Mouse (Mus musculus) hindbrain, embryonic 14.5 days (tissue): Measurements from ENCODE around the gene Ppt2. TPM values are rescaled to one million over a fixed set of nuclear protein-coding genes. Genes with fewer than 3 reads are reported as not detected.

Source experiments
- ATAC-seq: fragments of 200-750 bp; cut with Nextera tagmentation; 2 replicates; pipeline ENCODE4 v1.8.0; 2017; ENCODE audit warnings: moderate number of reproducible peaks, mild to moderate bottlenecking, moderate TSS enrichment, moderate library complexity; ENCODE audit not compliant: low FRiP score
- DNase-seq: peaks from one replicate; pipeline ENCODE4 v3.0.0-alpha.2; 2015; ENCODE audit warnings: low spot score
- H3K27ac ChIP-seq: fragments of 300-500 bp; sonication (generic); 2 replicates; pipeline ENCODE4 v1.5.1; 2014; ENCODE audit warnings: mild to moderate bottlenecking, moderate library complexity
- H3K27me3 ChIP-seq: fragments of 300-500 bp; sonication (generic); 2 replicates; pipeline ENCODE4 v1.6.1; 2014; ENCODE audit warnings: mild to moderate bottlenecking, low read length, mixed read lengths; ENCODE audit not compliant: control insufficient read depth, insufficient read depth
- H3K36me3 ChIP-seq: fragments of 300-500 bp; sonication (generic); replicated peaks from 2 replicates; pipeline ENCODE4 v1.6.1; 2014; ENCODE audit not compliant: control insufficient read depth, insufficient read depth
- H3K4me1 ChIP-seq: fragments of 300-500 bp; sonication (generic); replicated peaks from 2 replicates; pipeline ENCODE4 v1.6.1; 2014; ENCODE audit warnings: antibody characterized with exemption, low read length, mixed read lengths; ENCODE audit not compliant: control insufficient read depth, insufficient read depth
- H3K4me2 ChIP-seq: fragments of 300-500 bp; sonication (generic); replicated peaks from 2 replicates; pipeline ENCODE4 v1.6.1; 2014; ENCODE audit warnings: mild to moderate bottlenecking, moderate library complexity
- H3K4me3 ChIP-seq: fragments of 300-500 bp; sonication (generic); replicated peaks from 2 replicates; pipeline ENCODE4 v1.5.1; 2014; ENCODE audit warnings: mild to moderate bottlenecking, low read length
- H3K9ac ChIP-seq: fragments of 300-500 bp; sonication (generic); 2 replicates; pipeline ENCODE4 v1.6.1; 2014
- H3K9me3 ChIP-seq: fragments of 300-500 bp; sonication (generic); 2 replicates; pipeline ENCODE4 v1.6.1; 2016; ENCODE audit warnings: low read length; ENCODE audit not compliant: control insufficient read depth
- whole genome bisulfite sequencing: fragments of 180-500 bp; shearing (Covaris S2); extraction: QIAGEN DNeasy Blood & Tissue Kit; methylation state at CpG from one replicate; pipeline ENCODE4 v1.1.7; 2014; 5-methylcytosine and 5-hydroxymethylcytosine counted together
- polyA plus RNA-seq: library from polyadenylated mRNA; unstranded; fragments of >200 nt; fragmentation: Nextera tagmentation; extraction: Ambion mirVana; gene quantifications from 2 replicates; pipeline ENCODE4 v1.2.1, GENCODE M21; 2014

Gene Ppt2
- polyA plus RNA-seq, 1 experiment from 2014 or later, result 25.4 TPM

DNA sequence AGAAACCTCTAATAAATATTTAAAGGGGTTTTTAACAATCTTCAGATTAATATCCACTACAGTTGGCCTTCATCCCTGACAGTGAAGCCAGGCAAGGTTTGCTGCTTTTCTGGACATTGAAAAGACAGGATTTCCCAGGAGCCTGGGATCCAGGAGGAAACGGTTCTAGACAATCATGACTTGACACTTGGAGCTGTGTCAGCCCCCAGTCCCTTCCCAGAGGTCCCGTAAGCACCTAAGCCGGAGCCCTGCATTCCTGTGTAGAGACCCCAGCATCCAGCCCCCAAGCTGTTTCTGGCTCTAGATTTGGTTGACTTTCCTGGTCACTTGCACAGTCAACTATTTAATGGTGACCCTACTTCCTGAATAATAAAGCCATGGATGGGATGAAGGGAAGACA is 30.3 kb upstream of the Ppt2 start:
- 90% methylated on average over 3 of the region's 3 CpGs for whole genome bisulfite sequencing
- peaks cover 3% of the 10 kb centered on the region; the same call in 1 of the 2 replicates for H3K36me3 ChIP-seq
- no peak overlapping the region for H3K4me3 ChIP-seq
- H3K9me3 ChIP-seq, result no peaks in the 10 kb centered on the region
- ATAC-seq (no peak), DNase-seq (no peak)
- no peaks in the 10 kb centered on the region for H3K4me1 ChIP-seq
- no peak overlapping the region for H3K4me2 ChIP-seq
- peaks cover 15% of the 10 kb centered on the region for H3K27me3 ChIP-seq
- no peak overlapping the region for H3K27ac ChIP-seq
- no peak overlapping the region for H3K9ac ChIP-seq

GRCm38 (mm10) chr17:34658145-34658544 is 29.8 kb upstream of the Ppt2 start:
- Histone ChIP-seq H3K27me3 (peaks cover 15% of the 10 kb centered on the region), H3K4me2 (no peak overlapping the region), H3K4me1 (no peaks in the 10 kb centered on the region), H3K9me3 (no peaks in the 10 kb centered on the region), H3K36me3 (peaks cover 7% of the 10 kb centered on the region), H3K27ac (no peak overlapping the region), H3K9ac (no peak overlapping the region), H3K4me3 (no peak overlapping the region)
- DNase-seq (no peak), ATAC-seq (no peak)
- 93% methylated on average over 2 of the region's 2 CpGs for WGBS

GRCm38 (mm10) chr17:34657271-34657670 is 29.0 kb upstream of the Ppt2 start:
- 53% methylated on average over 2 of the region's 2 CpGs for WGBS
- no peak for ATAC-seq
- DNase-seq, result no peak

GRCm38 (mm10) chr17:34656666-34657065 is 28.4 kb upstream of the Ppt2 start:
- DNase-seq, result no peak
- ATAC-seq, result no peak
- WGBS, result 30% methylated on average over 8 of the region's 8 CpGs
- Histone ChIP-seq H3K27me3 (peaks cover 15% of the 10 kb centered on the region), H3K4me1 (no peaks in the 10 kb centered on the region), H3K4me2 (no peak overlapping the region), H3K36me3 (peaks cover 22% of the 10 kb centered on the region), H3K9me3 (no peaks in the 10 kb centered on the region), H3K27ac (no peak overlapping the region), H3K4me3 (no peak overlapping the region), H3K9ac (no peak overlapping the region)

More at GRCm38 (mm10) chr17:34657271-34657670, 29.0 kb upstream of the Ppt2 start:
- Histone ChIP-seq H3K36me3 (peaks cover 16% of the 10 kb centered on the region), H3K27ac (no peak overlapping the region), H3K4me1 (no peaks in the 10 kb centered on the region), H3K27me3 (peaks cover 15% of the 10 kb centered on the region), H3K4me2 (no peak overlapping the region), H3K9ac (no peak overlapping the region), H3K9me3 (no peaks in the 10 kb centered on the region), H3K4me3 (no peak overlapping the region)

- Histone ChIP-seq H3K4me1 (no peaks in the 10 kb centered on the region), H3K27ac (0 out of 2 replicates have a peak overlapping the region, but pooled peaks have one; percentile 26), H3K9me3 (no peaks in the 10 kb centered on the region), H3K4me3 (no peak overlapping the region), H3K27me3 (peaks cover 4% of the 10 kb centered on the region; the same call in 1 of the 2 replicates), H3K9ac (no peak overlapping the region), H3K36me3 (peaks cover 33% of the 10 kb centered on the region), H3K4me2 (no peak overlapping the region)
- ATAC-seq (peak; percentile 38; the same call in 1 of the 2 replicates), DNase-seq (no peak)
- 63% methylated on average over 4 of the region's 4 CpGs for WGBS
Observed at GRCm38 (mm10) chr17:34655581-34655991, 27.3 kb upstream of the Ppt2 start.

- peaks cover 37% of the 10 kb centered on the region for H3K36me3 ChIP-seq
- H3K4me2 ChIP-seq, result no peak overlapping the region
- no peak overlapping the region for H3K27ac ChIP-seq
- DNase-seq (no peak), ATAC-seq (no peak)
- H3K27me3 ChIP-seq, result 0 out of 2 replicates have a peak, but pooled peaks cover under 1% of the 10 kb centered on the region
- 87% methylated on average over 7 of the region's 7 CpGs for WGBS
- H3K9me3 ChIP-seq, result no peaks in the 10 kb centered on the region
- no peak overlapping the region for H3K4me3 ChIP-seq
- no peak overlapping the region for H3K9ac ChIP-seq
- no peaks in the 10 kb centered on the region for H3K4me1 ChIP-seq
Observed at GRCm38 (mm10) chr17:34655160-34655559, 26.9 kb upstream of the Ppt2 start.

DNA sequence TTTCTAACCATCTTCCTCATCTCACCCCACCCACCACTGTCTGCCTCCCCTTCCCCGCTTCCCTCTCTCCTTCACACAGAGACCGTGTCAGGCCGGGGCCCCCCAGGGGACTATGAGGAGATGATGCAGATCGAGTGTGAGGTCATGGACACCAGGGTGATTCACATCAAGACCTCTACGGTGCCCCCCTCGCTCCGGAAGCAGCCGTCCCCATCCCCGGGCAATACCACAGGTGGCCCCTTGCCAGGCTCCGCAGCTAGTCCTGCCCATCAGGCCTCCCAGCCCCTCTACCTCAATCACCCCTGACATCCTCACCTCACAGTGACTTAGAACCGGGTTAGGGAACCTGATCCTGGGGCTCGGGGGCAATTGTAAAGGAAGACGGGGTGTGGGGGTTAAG is 26.1 kb upstream of the Ppt2 start:
- H3K4me1 ChIP-seq, result no peaks in the 10 kb centered on the region
- H3K9ac ChIP-seq, result no peak overlapping the region
- 91% methylated on average over 13 of the region's 13 CpGs for WGBS
- no peak overlapping the region for H3K4me2 ChIP-seq
- no peaks in the 10 kb centered on the region for H3K9me3 ChIP-seq
- no peaks in the 10 kb centered on the region for H3K27me3 ChIP-seq
- ATAC-seq (no peak), DNase-seq (no peak)
- peaks cover 45% of the 10 kb centered on the region for H3K36me3 ChIP-seq
- H3K4me3 ChIP-seq, result no peak overlapping the region
- H3K27ac ChIP-seq, result no peak overlapping the region

GRCm38 (mm10) chr17:34653746-34654285 is 25.5 kb upstream of the Ppt2 start:
- H3K9me3 ChIP-seq, result no peaks in the 10 kb centered on the region
- 65% methylated on average over 9 of the region's 9 CpGs for WGBS
- no peak overlapping the region for H3K4me3 ChIP-seq
- DNase-seq (peak; percentile 72), ATAC-seq (no peak)
- no peak overlapping the region for H3K9ac ChIP-seq
- H3K4me2 ChIP-seq, result no peak overlapping the region
- H3K27me3 ChIP-seq, result no peaks in the 10 kb centered on the region
- peaks cover 51% of the 10 kb centered on the region for H3K36me3 ChIP-seq
- H3K4me1 ChIP-seq, result no peaks in the 10 kb centered on the region
- no peak overlapping the region for H3K27ac ChIP-seq

DNA sequence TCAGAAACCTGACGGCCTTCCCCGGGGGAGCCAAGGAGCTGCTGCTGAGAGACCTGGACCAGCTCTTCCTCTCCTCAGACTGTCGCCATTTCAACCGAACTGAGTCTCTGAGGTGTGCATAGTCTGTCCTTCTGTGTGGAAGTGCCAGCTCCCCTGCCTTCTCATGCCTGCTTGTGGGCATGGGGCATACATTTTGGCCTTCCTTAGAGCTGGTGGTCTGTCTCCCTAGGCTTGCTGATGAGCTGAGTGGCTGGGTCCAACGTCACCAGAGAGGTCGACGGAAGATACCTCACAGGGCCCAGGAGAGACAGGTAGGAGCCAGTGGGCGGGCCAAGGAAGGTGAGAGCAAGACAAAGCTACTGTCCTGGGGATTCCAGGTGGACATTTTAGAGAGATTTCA is 24.7 kb upstream of the Ppt2 start:
- H3K4me1 ChIP-seq, result peaks cover 7% of the 10 kb centered on the region
- H3K4me3 ChIP-seq, result no peak overlapping the region
- peaks cover 55% of the 10 kb centered on the region for H3K36me3 ChIP-seq
- ATAC-seq (no peak), DNase-seq (no peak)
- 95% methylated on average over 8 of the region's 8 CpGs for WGBS
- no peak overlapping the region for H3K27ac ChIP-seq
- no peaks in the 10 kb centered on the region for H3K9me3 ChIP-seq
- no peaks in the 10 kb centered on the region for H3K27me3 ChIP-seq
- no peak overlapping the region for H3K9ac ChIP-seq
- H3K4me2 ChIP-seq, result no peak overlapping the region

- Histone ChIP-seq H3K9ac (no peak overlapping the region), H3K4me3 (no peak overlapping the region), H3K27ac (no peak overlapping the region), H3K4me1 (peaks cover 11% of the 10 kb centered on the region), H3K4me2 (no peak overlapping the region), H3K27me3 (no peaks in the 10 kb centered on the region), H3K36me3 (peaks cover 55% of the 10 kb centered on the region), H3K9me3 (no peaks in the 10 kb centered on the region)
- no peak for ATAC-seq
- DNase-seq, result no peak
- 93% methylated on average over 10 of the region's 10 CpGs for WGBS
Observed at GRCm38 (mm10) chr17:34652546-34652945, 24.2 kb upstream of the Ppt2 start.
